Mouse (Mus musculus): Measurements from ENCODE around the gene Olfr16. TPM values are rescaled to one million over a fixed set of nuclear protein-coding genes. Genes with fewer than 3 reads are reported as not detected.

Gene Olfr16
- total and polyA plus RNA-seq, 2 experiments, result 0.09 to 0.22 TPM

DNA sequence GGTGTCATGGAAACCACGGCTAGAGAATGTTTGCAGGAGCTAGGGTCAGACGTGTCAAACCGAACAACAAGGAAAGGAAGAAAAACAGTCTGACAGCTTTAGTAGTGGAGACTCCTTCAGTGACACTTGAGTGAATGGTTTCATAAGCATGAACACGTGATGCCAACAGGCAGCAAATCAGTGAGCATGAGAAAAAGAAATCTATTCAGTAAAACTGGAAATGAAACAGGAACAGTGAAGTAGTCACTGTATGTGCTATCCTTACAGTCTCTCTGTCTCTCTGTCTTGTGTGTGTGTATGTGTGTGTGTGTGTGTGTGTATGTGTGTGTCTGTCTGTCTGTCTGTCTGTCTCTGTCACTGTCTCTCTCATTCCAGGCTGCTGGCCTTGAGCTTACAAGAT is 5.2 kb downstream of the Olfr16 start:
- no peaks in the 10 kb centered on the region for H3K4me1 ChIP-seq (ENCODE audit: control insufficient read depth, insufficient read depth, low read length)
- DNase-seq (ENCODE audit: extremely low read depth, low read depth, low spot score), result no peak
- 75% methylated on average over 4 of the region's 4 CpGs for WGBS
- H3K27me3 ChIP-seq (ENCODE audit: control insufficient read depth, insufficient read depth, low read length), result no peaks in the 10 kb centered on the region
- no peak overlapping the region for H3K27ac ChIP-seq (replicated peaks; ENCODE audit: insufficient read depth, low read depth, low read length)
- no peak overlapping the region for H3K4me3 ChIP-seq (ENCODE audit: insufficient read depth, low read depth, low read length)
- H3K36me3 ChIP-seq (ENCODE audit: control insufficient read depth, insufficient read depth, low read length), result no peaks in the 10 kb centered on the region
- no peaks in the 10 kb centered on the region for H3K79me2 ChIP-seq (ENCODE audit: control insufficient read depth, insufficient read depth, low read length)
- H3K9ac ChIP-seq (ENCODE audit: low read depth, low read length), result no peak overlapping the region
- TF ChIP-seq POLR2A (IDR thresholded peaks at IDR 0.05; ENCODE audit: extremely low read depth, insufficient read depth, low read length) (no peak), CTCF (IDR thresholded peaks at IDR 0.05; ENCODE audit: low read depth, low read length) (no peak)

DNA sequence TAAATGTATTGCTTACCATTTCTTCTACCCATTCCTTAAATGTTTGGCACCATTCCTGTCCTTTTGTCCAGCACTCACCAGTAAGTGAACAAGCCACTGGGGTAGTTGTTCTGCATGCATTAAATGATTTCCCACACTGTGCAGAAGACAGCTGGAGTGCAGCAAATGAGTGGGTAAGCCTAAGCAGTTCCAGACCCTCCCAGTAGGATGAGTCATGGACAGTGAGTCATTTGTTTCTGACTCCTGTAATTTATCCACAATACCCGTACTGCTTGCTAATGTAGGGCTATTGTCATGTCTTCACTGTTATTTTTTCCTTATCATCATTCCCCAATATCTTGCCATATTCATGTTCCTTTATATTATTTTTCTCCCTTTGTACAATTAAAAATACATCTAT is 10.2 kb downstream of the Olfr16 start:
- Histone ChIP-seq H3K4me3 (ENCODE audit: insufficient read depth, low read depth, low read length) (no peak overlapping the region), H3K27ac (replicated peaks; ENCODE audit: insufficient read depth, low read depth, low read length) (no peak overlapping the region), H3K4me1 (ENCODE audit: control insufficient read depth, insufficient read depth, low read length) (no peaks in the 10 kb centered on the region), H3K36me3 (ENCODE audit: control insufficient read depth, insufficient read depth, low read length) (no peaks in the 10 kb centered on the region), H3K9ac (ENCODE audit: low read depth, low read length) (no peak overlapping the region), H3K27me3 (ENCODE audit: control insufficient read depth, insufficient read depth, low read length) (no peaks in the 10 kb centered on the region), H3K79me2 (ENCODE audit: control insufficient read depth, insufficient read depth, low read length) (no peaks in the 10 kb centered on the region)
- no peak for TF ChIP-seq CTCF (IDR thresholded peaks at IDR 0.05; ENCODE audit: low read depth, low read length)
- TF ChIP-seq POLR2A (IDR thresholded peaks at IDR 0.05; ENCODE audit: extremely low read depth, insufficient read depth, low read length), result no peak
- 81% methylated on average over 1 of the region's 1 CpGs for WGBS
- DNase-seq (ENCODE audit: extremely low read depth, low read depth, low spot score), result no peak

DNA sequence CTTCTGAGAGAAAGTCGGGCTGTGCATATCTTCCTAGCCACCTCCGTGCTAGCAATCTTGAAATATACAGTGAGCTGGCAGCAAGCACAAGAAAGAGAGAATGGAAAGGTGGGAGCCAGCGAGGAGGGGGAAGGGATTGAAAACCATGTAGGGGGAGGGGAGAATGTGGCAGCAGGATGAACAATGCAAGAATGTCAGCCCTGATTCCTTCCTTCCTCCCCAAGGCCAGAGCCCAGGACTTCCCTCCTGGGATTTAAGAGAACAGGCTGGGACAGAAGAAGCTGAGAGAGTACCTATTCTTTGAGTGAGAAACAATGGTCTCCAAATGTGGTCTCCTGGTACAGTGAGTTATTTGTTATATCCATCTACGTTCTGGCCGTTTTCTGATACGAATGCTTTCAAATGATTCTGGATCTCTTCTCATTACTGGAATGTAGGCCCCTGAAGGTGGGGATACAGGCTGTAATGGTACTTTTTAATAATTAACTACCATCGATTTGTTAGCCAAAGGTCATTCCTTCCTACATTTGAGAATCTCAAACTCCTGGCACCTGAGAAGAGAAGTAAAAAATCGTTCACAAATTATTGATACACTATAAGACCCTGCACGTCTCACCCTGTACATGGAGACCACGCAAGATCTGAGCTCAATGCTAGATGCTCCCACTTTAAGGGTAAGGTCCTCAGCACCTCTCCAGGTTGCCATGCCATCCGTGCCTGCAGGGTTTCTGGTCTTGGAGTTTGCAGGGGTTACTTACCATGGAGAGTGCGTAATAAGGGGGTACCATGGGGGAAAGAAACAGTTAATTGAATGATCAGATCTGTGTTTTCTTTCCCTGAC is 39.8 kb downstream of the Olfr16 start:
- peak; percentile 86 for DNase-seq (ENCODE audit: extremely low read depth, low read depth, low spot score)
- Histone ChIP-seq H3K79me2 (ENCODE audit: control insufficient read depth, insufficient read depth, low read length) (no peaks in the 10 kb centered on the region; the same call in 1 of the 2 replicates), H3K36me3 (ENCODE audit: control insufficient read depth, insufficient read depth, low read length) (no peaks in the 10 kb centered on the region), H3K4me1 (ENCODE audit: control insufficient read depth, insufficient read depth, low read length) (peaks cover 8% of the 10 kb centered on the region; the same call in 1 of the 2 replicates), H3K4me3 (ENCODE audit: insufficient read depth, low read depth, low read length) (peak overlapping the region; percentile 49), H3K27ac (replicated peaks; ENCODE audit: insufficient read depth, low read depth, low read length) (peak overlapping the region; percentile 60), H3K27me3 (ENCODE audit: control insufficient read depth, insufficient read depth, low read length) (no peaks in the 10 kb centered on the region), H3K9ac (ENCODE audit: low read depth, low read length) (peak overlapping the region; percentile 67)
- 19% methylated on average over 12 of the region's 12 CpGs for WGBS
- TF ChIP-seq POLR2A (IDR thresholded peaks at IDR 0.05; ENCODE audit: extremely low read depth, insufficient read depth, low read length) (no peak), CTCF (IDR thresholded peaks at IDR 0.05; ENCODE audit: low read depth, low read length) (no peak)

DNA sequence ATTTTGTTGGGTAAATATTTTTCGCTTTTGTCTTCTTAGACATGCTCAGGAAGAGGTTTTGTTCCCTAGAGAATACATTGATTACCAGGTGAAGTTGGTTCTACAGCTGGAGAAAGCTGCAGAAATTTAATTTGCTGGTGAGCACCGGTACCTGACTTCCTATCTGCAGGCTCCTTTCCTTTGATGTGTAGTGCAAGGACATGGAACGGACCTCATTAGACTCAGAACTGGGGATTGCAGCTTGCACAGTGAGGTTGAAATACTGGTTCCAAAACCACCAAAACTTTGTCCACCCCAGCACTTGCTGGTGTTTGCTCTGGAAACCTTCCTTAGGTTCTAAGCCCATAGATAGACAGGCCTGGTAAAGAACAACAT is 40.4 kb downstream of the Olfr16 start:
- 26% methylated on average over 3 of the region's 3 CpGs for WGBS
- Histone ChIP-seq H3K27me3 (ENCODE audit: control insufficient read depth, insufficient read depth, low read length) (no peaks in the 10 kb centered on the region), H3K27ac (replicated peaks; ENCODE audit: insufficient read depth, low read depth, low read length) (peak overlapping the region; percentile 60), H3K4me1 (ENCODE audit: control insufficient read depth, insufficient read depth, low read length) (peaks cover 8% of the 10 kb centered on the region; the same call in 1 of the 2 replicates), H3K36me3 (ENCODE audit: control insufficient read depth, insufficient read depth, low read length) (no peaks in the 10 kb centered on the region), H3K9ac (ENCODE audit: low read depth, low read length) (no peak overlapping the region), H3K4me3 (ENCODE audit: insufficient read depth, low read depth, low read length) (no peak overlapping the region), H3K79me2 (ENCODE audit: control insufficient read depth, insufficient read depth, low read length) (no peaks in the 10 kb centered on the region; the same call in 1 of the 2 replicates)
- peak; percentile 88 for DNase-seq (ENCODE audit: extremely low read depth, low read depth, low spot score)
- TF ChIP-seq CTCF (IDR thresholded peaks at IDR 0.05; ENCODE audit: low read depth, low read length) (no peak), POLR2A (IDR thresholded peaks at IDR 0.05; ENCODE audit: extremely low read depth, insufficient read depth, low read length) (no peak)

Other genes with a start within 250 kb of the Olfr16 start
- 187 and 336 TPM in 2 replicates for gene Apcs, start 55.4 kb upstream of the Olfr16 start, total RNA-seq (2014; rRNA removed)
- gene Apcs, start 55.4 kb upstream of the Olfr16 start, polyA plus RNA-seq (2012; rRNA removed), result 54.4 and 116 TPM in 2 replicates
- gene Olfr1408, start 187.0 kb downstream of the Olfr16 start, total RNA-seq (2014; rRNA removed), result not detected in 2 replicates
- not detected in 2 replicates for gene Olfr1408, start 187.0 kb downstream of the Olfr16 start, polyA plus RNA-seq (2012; rRNA removed)
- not detected in 2 replicates for gene Olfr1406, start 240.2 kb downstream of the Olfr16 start, total RNA-seq (2014; rRNA removed)
- not detected in 2 replicates for gene Olfr1406, start 240.2 kb downstream of the Olfr16 start, polyA plus RNA-seq (2012; rRNA removed)
- not detected in 2 replicates for gene Olfr218, start 247.4 kb downstream of the Olfr16 start, total RNA-seq (2014; rRNA removed)
- gene Olfr218, start 247.4 kb downstream of the Olfr16 start, polyA plus RNA-seq (2012; rRNA removed), result not detected in 2 replicates